Mouse (Mus musculus): Measurements from ENCODE around the gene Gm20388. TPM values are rescaled to one million over a fixed set of nuclear protein-coding genes. Genes with fewer than 3 reads are reported as not detected.

Gm20388 gene
- total RNA-seq, 2 experiments from 2014 or later = 10.3 to 10.6 TPM

GRCm38 (mm10) chr8:120413626-120413988 is 503.0 kb downstream of the Gm20388 start:
- DNase-seq (ENCODE audit: low spot score in 2 of 2) = no peak
- intact Hi-C loops (cut with DNase I) = loop anchor here (5.0 kb wide), 1 partner anchor 119 kb away; no protein-coding TSS in a partner anchor

GRCm38 (mm10) chr8:120414216-120414615 is 503.6 kb downstream of the Gm20388 start:
- intact Hi-C loops (cut with DNase I) = loop anchor here (5.0 kb wide), 1 partner anchor 118 kb away; no protein-coding TSS in a partner anchor

GRCm38 (mm10) chr8:120415474-120415873 is 504.8 kb downstream of the Gm20388 start:
- peak in 1 of 2 experiments; percentile 30 for DNase-seq (ENCODE audit: low spot score in 2 of 2)
- intact Hi-C loops (cut with DNase I) = loop anchor here (5.0 kb wide), 2 partner anchors 33 to 72 kb away; no protein-coding TSS in a partner anchor

More at GRCm38 (mm10) chr8:120414216-120414615, 503.6 kb downstream of the Gm20388 start:
- DNase-seq (ENCODE audit: low spot score in 2 of 2) = no peak

GRCm38 (mm10) chr8:120416173-120416521 is 505.5 kb downstream of the Gm20388 start:
- DNase-seq (ENCODE audit: low spot score in 2 of 2) = no peak
- intact Hi-C loops (cut with DNase I) = loop anchor here (5.0 kb wide), 2 partner anchors 34 to 71 kb away; no protein-coding TSS in a partner anchor

GRCm38 (mm10) chr8:120416522-120417394 is 506.1 kb downstream of the Gm20388 start:
- peak in 1 of 2 experiments; percentile 55 for DNase-seq (ENCODE audit: low spot score in 2 of 2)
- intact Hi-C loops (cut with DNase I) = loop anchor here (5.0 kb wide), 2 partner anchors 34 to 71 kb away; no protein-coding TSS in a partner anchor

- DNase-seq (ENCODE audit: low spot score in 2 of 2) = no peak
- intact Hi-C loops (cut with DNase I) = loop anchor here (5.0 kb wide), 2 partner anchors 36 to 69 kb away; no protein-coding TSS in a partner anchor
Measured at GRCm38 (mm10) chr8:120418188-120418587, 507.5 kb downstream of the Gm20388 start.

- intact Hi-C loops (cut with DNase I) = loop anchor here (5.0 kb wide), 2 partner anchors 37 to 68 kb away; no protein-coding TSS in a partner anchor
- no peak for DNase-seq (ENCODE audit: low spot score in 2 of 2)
Measured at GRCm38 (mm10) chr8:120419675-120420074, 509.0 kb downstream of the Gm20388 start.

- no peak for DNase-seq (ENCODE audit: low spot score in 2 of 2)
- intact Hi-C loops (cut with DNase I) = no loop called here
Measured at GRCm38 (mm10) chr8:120420226-120420625, 509.6 kb downstream of the Gm20388 start.

GRCm38 (mm10) chr8:120421638-120422037 is 511.0 kb downstream of the Gm20388 start:
- intact Hi-C loops (cut with DNase I) = no loop called here
- no peak for DNase-seq (ENCODE audit: low spot score in 2 of 2)

- intact Hi-C loops (cut with DNase I) = no loop called here
Measured at GRCm38 (mm10) chr8:120422236-120422635, 511.6 kb downstream of the Gm20388 start.

GRCm38 (mm10) chr8:120423576-120423975 is 512.9 kb downstream of the Gm20388 start:
- DNase-seq (ENCODE audit: low spot score in 2 of 2) = no peak
- intact Hi-C loops (cut with DNase I) = no loop called here

More at GRCm38 (mm10) chr8:120422236-120422635, 511.6 kb downstream of the Gm20388 start:
- no peak for DNase-seq (ENCODE audit: low spot score in 2 of 2)

GRCm38 (mm10) chr8:120424829-120425198 is 514.2 kb downstream of the Gm20388 start:
- no peak for DNase-seq (ENCODE audit: low spot score in 2 of 2)
- intact Hi-C loops (cut with DNase I) = loop anchor here (5.0 kb wide), 1 partner anchor 112 kb away; no protein-coding TSS in a partner anchor

- intact Hi-C loops (cut with DNase I) = loop anchor here (5.0 kb wide), 1 partner anchor 112 kb away; no protein-coding TSS in a partner anchor
- DNase-seq (ENCODE audit: low spot score in 2 of 2) = no peak
Measured at GRCm38 (mm10) chr8:120425199-120425941, 514.7 kb downstream of the Gm20388 start.

- intact Hi-C loops (cut with DNase I) = loop anchor here (5.0 kb wide), 1 partner anchor 111 kb away; no protein-coding TSS in a partner anchor
- DNase-seq (ENCODE audit: low spot score in 2 of 2) = no peak
Measured at GRCm38 (mm10) chr8:120426105-120426504, 515.5 kb downstream of the Gm20388 start.

GRCm38 (mm10) chr8:120426622-120427385 is 516.2 kb downstream of the Gm20388 start:
- intact Hi-C loops (cut with DNase I) = loop anchor here (5.0 kb wide), 1 partner anchor 110 kb away; no protein-coding TSS in a partner anchor
- DNase-seq (ENCODE audit: low spot score in 2 of 2) = peak; percentile 80 to 85

GRCm38 (mm10) chr8:120428492-120428891 is 517.9 kb downstream of the Gm20388 start:
- intact Hi-C loops (cut with DNase I) = loop anchor here (5.0 kb wide), 1 partner anchor 109 kb away; no protein-coding TSS in a partner anchor

GRCm38 (mm10) chr8:120429116-120429515 is 518.5 kb downstream of the Gm20388 start:
- intact Hi-C loops (cut with DNase I) = loop anchor here (5.0 kb wide), 1 partner anchor 108 kb away; no protein-coding TSS in a partner anchor
- no peak for DNase-seq (ENCODE audit: low spot score in 2 of 2)

More at GRCm38 (mm10) chr8:120428492-120428891, 517.9 kb downstream of the Gm20388 start:
- DNase-seq (ENCODE audit: low spot score in 2 of 2) = no peak

- no peak for DNase-seq (ENCODE audit: low spot score in 2 of 2)
- intact Hi-C loops (cut with DNase I) = no loop called here
Measured at GRCm38 (mm10) chr8:120431042-120431441, 520.4 kb downstream of the Gm20388 start.

- intact Hi-C loops (cut with DNase I) = no loop called here
- DNase-seq (ENCODE audit: low spot score in 2 of 2) = no peak
Measured at GRCm38 (mm10) chr8:120432438-120432837, 521.8 kb downstream of the Gm20388 start.
